Mouse (Mus musculus): Measurements from ENCODE around the gene Vamp2. TPM values are rescaled to one million over a fixed set of nuclear protein-coding genes. Genes with fewer than 3 reads are reported as not detected.

The Vamp2 gene
- polyA plus RNA-seq, 2 experiments = 89.8 to 199 TPM

DNA sequence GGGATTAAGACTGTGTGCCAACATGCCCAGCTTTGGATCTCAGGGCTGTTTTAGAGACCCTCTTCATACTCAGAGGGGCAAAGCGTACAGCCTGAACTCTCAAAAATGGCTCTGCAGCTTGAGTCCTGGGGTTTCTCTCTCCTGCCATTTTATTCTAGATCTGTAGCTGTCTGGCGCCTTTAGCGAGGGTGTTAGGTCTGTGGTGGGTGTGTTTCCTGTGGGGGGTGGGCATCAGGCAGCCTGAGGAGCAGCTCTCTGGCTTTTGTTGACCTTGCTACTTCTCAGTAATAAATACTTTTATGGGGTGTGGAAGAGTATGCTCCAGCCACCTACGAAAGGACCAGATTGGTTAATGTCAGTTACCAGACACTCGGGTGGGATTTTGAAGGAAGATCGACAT lies 10.2 kb upstream of the Vamp2 start:
- 63% methylated on average over 6 of the region's 6 CpGs for WGBS
- Histone ChIP-seq H3K4me3 (replicated peaks; ENCODE audit: low read length) (no peak overlapping the region), H3K27ac (replicated peaks; ENCODE audit: low read depth, low read length) (no peak overlapping the region), H3K27me3 (ENCODE audit: control insufficient read depth, insufficient read depth, low read length) (no peaks in the 10 kb centered on the region), H3K9me3 (ENCODE audit: control insufficient read depth, low read length) (no peaks in the 10 kb centered on the region), H3K36me3 (ENCODE audit: control insufficient read depth, insufficient read depth, low read length) (no peaks in the 10 kb centered on the region), H3K4me1 (ENCODE audit: control insufficient read depth, insufficient read depth, low read length) (peaks cover 9% of the 10 kb centered on the region; the same call in 1 of the 2 replicates), H3K9ac (ENCODE audit: low read depth, low read length, severe bottlenecking) (no peak overlapping the region), H3K4me2 (replicated peaks; ENCODE audit: low read depth, low read length, severe bottlenecking) (no peak overlapping the region)
- TF ChIP-seq POLR2A (IDR thresholded peaks at IDR 0.05; ENCODE audit: borderline replicate concordance, extremely low read depth, insufficient read depth, insufficient read length) = no peak
- no peak for DNase-seq (ENCODE audit: low spot score)
- ATAC-seq (ENCODE audit: low FRiP score, low read depth) = no peak

DNA sequence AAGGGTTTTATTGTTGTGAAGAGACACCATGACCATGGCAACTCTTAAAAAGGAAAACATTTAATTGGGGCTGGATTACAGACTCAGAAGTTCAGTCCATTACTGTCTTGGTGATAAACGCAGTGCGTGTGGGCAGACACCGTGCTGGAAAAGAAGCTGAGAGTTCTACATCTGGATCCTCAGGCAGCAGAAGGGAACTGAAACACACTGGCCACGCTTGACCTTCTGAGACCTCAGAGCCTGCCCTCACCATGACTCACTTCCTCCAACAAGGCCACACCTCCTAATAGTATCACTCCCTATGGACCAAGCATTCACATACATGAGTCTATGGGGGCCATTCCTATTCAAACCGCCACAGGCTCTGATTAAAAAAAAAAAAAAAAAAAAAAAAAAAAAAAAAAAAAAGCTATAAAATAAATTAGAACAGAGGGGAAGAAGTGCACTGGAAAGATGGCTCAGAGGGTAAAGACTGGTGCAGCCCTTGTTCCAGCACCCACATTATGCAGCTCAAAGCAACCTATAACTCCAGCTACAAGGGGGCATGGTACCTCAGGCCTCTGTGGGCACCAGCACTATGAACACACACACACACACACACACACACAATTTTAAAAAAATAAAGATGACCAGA lies 9.4 kb upstream of the Vamp2 start:
- DNase-seq (ENCODE audit: low spot score) (no peak), ATAC-seq (ENCODE audit: low FRiP score, low read depth) (no peak)
- Histone ChIP-seq H3K9me3 (ENCODE audit: control insufficient read depth, low read length) (no peaks in the 10 kb centered on the region), H3K27me3 (ENCODE audit: control insufficient read depth, insufficient read depth, low read length) (no peaks in the 10 kb centered on the region), H3K4me1 (ENCODE audit: control insufficient read depth, insufficient read depth, low read length) (peaks cover 4% of the 10 kb centered on the region; the same call in 1 of the 2 replicates), H3K4me2 (replicated peaks; ENCODE audit: low read depth, low read length, severe bottlenecking) (no peak overlapping the region), H3K4me3 (replicated peaks; ENCODE audit: low read length) (no peak overlapping the region), H3K27ac (replicated peaks; ENCODE audit: low read depth, low read length) (no peak overlapping the region), H3K9ac (ENCODE audit: low read depth, low read length, severe bottlenecking) (no peak overlapping the region), H3K36me3 (ENCODE audit: control insufficient read depth, insufficient read depth, low read length) (no peaks in the 10 kb centered on the region)
- WGBS = 56% methylated on average over 5 of the region's 5 CpGs
- TF ChIP-seq POLR2A (IDR thresholded peaks at IDR 0.05; ENCODE audit: borderline replicate concordance, extremely low read depth, insufficient read depth, insufficient read length) = no peak

GRCm38 (mm10) chr11:69080102-69080854 lies 8.0 kb upstream of the Vamp2 start:
- WGBS = 78% methylated on average over 15 of the region's 15 CpGs
- no peak overlapping the region for H3K9ac ChIP-seq (ENCODE audit: low read depth, low read length, severe bottlenecking)
- no peak overlapping the region for H3K4me2 ChIP-seq (replicated peaks; ENCODE audit: low read depth, low read length, severe bottlenecking)
- no peaks in the 10 kb centered on the region for H3K27me3 ChIP-seq (ENCODE audit: control insufficient read depth, insufficient read depth, low read length)
- DNase-seq (ENCODE audit: low spot score) (no peak), ATAC-seq (ENCODE audit: low FRiP score, low read depth) (no peak)
- no peak overlapping the region for H3K27ac ChIP-seq (replicated peaks; ENCODE audit: low read depth, low read length)
- H3K4me3 ChIP-seq (replicated peaks; ENCODE audit: low read length) = no peak overlapping the region
- no peaks in the 10 kb centered on the region for H3K4me1 ChIP-seq (ENCODE audit: control insufficient read depth, insufficient read depth, low read length)
- no peaks in the 10 kb centered on the region for H3K9me3 ChIP-seq (ENCODE audit: control insufficient read depth, low read length)
- TF ChIP-seq POLR2A (IDR thresholded peaks at IDR 0.05; ENCODE audit: borderline replicate concordance, extremely low read depth, insufficient read depth, insufficient read length) = no peak
- H3K36me3 ChIP-seq (ENCODE audit: control insufficient read depth, insufficient read depth, low read length) = no peaks in the 10 kb centered on the region

GRCm38 (mm10) chr11:69080855-69081222 lies 7.5 kb upstream of the Vamp2 start:
- DNase-seq (ENCODE audit: low spot score) (no peak), ATAC-seq (ENCODE audit: low FRiP score, low read depth) (no peak)
- H3K27ac ChIP-seq (replicated peaks; ENCODE audit: low read depth, low read length) = no peak overlapping the region
- TF ChIP-seq POLR2A (IDR thresholded peaks at IDR 0.05; ENCODE audit: borderline replicate concordance, extremely low read depth, insufficient read depth, insufficient read length) = no peak
- H3K4me1 ChIP-seq (ENCODE audit: control insufficient read depth, insufficient read depth, low read length) = no peaks in the 10 kb centered on the region
- H3K27me3 ChIP-seq (ENCODE audit: control insufficient read depth, insufficient read depth, low read length) = no peaks in the 10 kb centered on the region
- WGBS = 86% methylated on average over 8 of the region's 8 CpGs
- no peak overlapping the region for H3K4me3 ChIP-seq (replicated peaks; ENCODE audit: low read length)
- H3K36me3 ChIP-seq (ENCODE audit: control insufficient read depth, insufficient read depth, low read length) = no peaks in the 10 kb centered on the region
- no peak overlapping the region for H3K4me2 ChIP-seq (replicated peaks; ENCODE audit: low read depth, low read length, severe bottlenecking)
- no peak overlapping the region for H3K9ac ChIP-seq (ENCODE audit: low read depth, low read length, severe bottlenecking)
- no peaks in the 10 kb centered on the region for H3K9me3 ChIP-seq (ENCODE audit: control insufficient read depth, low read length)

- Histone ChIP-seq H3K9me3 (ENCODE audit: control insufficient read depth, low read length) (no peaks in the 10 kb centered on the region), H3K4me2 (replicated peaks; ENCODE audit: low read depth, low read length, severe bottlenecking) (no peak overlapping the region), H3K4me3 (replicated peaks; ENCODE audit: low read length) (no peak overlapping the region), H3K9ac (ENCODE audit: low read depth, low read length, severe bottlenecking) (no peak overlapping the region), H3K27ac (replicated peaks; ENCODE audit: low read depth, low read length) (no peak overlapping the region), H3K36me3 (ENCODE audit: control insufficient read depth, insufficient read depth, low read length) (no peaks in the 10 kb centered on the region), H3K27me3 (ENCODE audit: control insufficient read depth, insufficient read depth, low read length) (no peaks in the 10 kb centered on the region), H3K4me1 (ENCODE audit: control insufficient read depth, insufficient read depth, low read length) (no peaks in the 10 kb centered on the region)
- TF ChIP-seq POLR2A (IDR thresholded peaks at IDR 0.05; ENCODE audit: borderline replicate concordance, extremely low read depth, insufficient read depth, insufficient read length) = no peak
- 85% methylated on average over 7 of the region's 7 CpGs for WGBS
- ATAC-seq (ENCODE audit: low FRiP score, low read depth) (no peak), DNase-seq (ENCODE audit: low spot score) (no peak)
Observed at GRCm38 (mm10) chr11:69081613-69082012, 6.7 kb upstream of the Vamp2 start.
